Comparison of ENCODE assay signal across 23 mouse cellular contexts in genomic region chrX:102348886-102349486, GRCm38 (mm10).
DNase-seq lines count a peak whose midpoint lies in the region; ATAC-seq lines count a peak whose summit lies in the region.
"Had no signal": no experiment of that assay in that cellular context is flagged by ENCODE, and none has a peak within 500 bp of the region (broad histone marks: within the 10 kb centered on the region; RNA-seq: fewer than 3 reads in every experiment).

No protein-coding gene starts in this region.

- H3K27ac ChIP-seq in heart, embryonic 16.5 days (ENCODE audit: low read length), result peak overlapping the region; percentile 31; the same call in 1 of the 2 replicates
- H3K27ac ChIP-seq in heart, embryonic 11.5 days (ENCODE audit: low read depth, low read length), result no peak overlapping the region
- no peak overlapping the region for H3K27ac ChIP-seq in midbrain, embryonic 14.5 days (replicated peaks; ENCODE audit: low read depth, low read length)
- no peak overlapping the region for H3K27ac ChIP-seq in midbrain, embryonic 11.5 days (ENCODE audit: low read depth, low read length)
- H3K27ac ChIP-seq: embryonic facial prominence, embryonic 13.5 days; hindbrain, embryonic 14.5 days; intestine, embryonic 15.5 days; kidney, embryonic 15.5 days; liver, embryonic 12.5 days; lung, embryonic 15.5 days; midbrain, embryonic 10.5 days had no signal

- H3K36me3 ChIP-seq in heart, embryonic 16.5 days (ENCODE audit: control insufficient read depth, insufficient read depth), result no peaks in the 10 kb centered on the region
- no peaks in the 10 kb centered on the region for H3K36me3 ChIP-seq in heart, embryonic 11.5 days (ENCODE audit: control insufficient read depth, insufficient read depth, low read length)
- no peaks in the 10 kb centered on the region for H3K36me3 ChIP-seq in midbrain, embryonic 14.5 days (ENCODE audit: control insufficient read depth, insufficient read depth, low read length)
- no peaks in the 10 kb centered on the region for H3K36me3 ChIP-seq in midbrain, embryonic 11.5 days (ENCODE audit: control insufficient read depth, insufficient read depth, low read length)
- H3K36me3 ChIP-seq: embryonic facial prominence, embryonic 13.5 days; intestine, embryonic 15.5 days; kidney, embryonic 15.5 days; liver, embryonic 12.5 days; lung, embryonic 15.5 days; midbrain, embryonic 10.5 days had no signal

- ATAC-seq in heart, embryonic 16.5 days (replicated peaks; ENCODE audit: extremely low read depth, insufficient read depth, low FRiP score), result no peak
- no peak for ATAC-seq in heart, embryonic 11.5 days (replicated peaks; ENCODE audit: insufficient number of reproducible peaks, low FRiP score, low TSS enrichment)
- ATAC-seq in midbrain, embryonic 14.5 days (ENCODE audit: low FRiP score, low TSS enrichment), result no peak
- no peak for ATAC-seq in midbrain, embryonic 11.5 days (ENCODE audit: low FRiP score)
- ATAC-seq: forebrain, embryonic 16.5 days; intestine, embryonic 15.5 days; liver, embryonic 12.5 days had no signal

- H3K9ac ChIP-seq in heart, embryonic 16.5 days (ENCODE audit: low read length), result no peak overlapping the region
- H3K9ac ChIP-seq in heart, embryonic 11.5 days (ENCODE audit: low read depth, low read length), result no peak overlapping the region
- H3K9ac ChIP-seq in midbrain, embryonic 14.5 days (replicated peaks; ENCODE audit: low read length), result no peak overlapping the region
- H3K9ac ChIP-seq in midbrain, embryonic 11.5 days (ENCODE audit: low read length), result no peak overlapping the region
- H3K9ac ChIP-seq: embryonic facial prominence, embryonic 13.5 days; hindbrain, embryonic 14.5 days; intestine, embryonic 15.5 days; kidney, embryonic 15.5 days; liver, embryonic 12.5 days; lung, embryonic 15.5 days had no signal

- peak; percentile 2 for DNase-seq in midbrain, embryonic 14.5 days
- DNase-seq in midbrain, embryonic 11.5 days (ENCODE audit: low spot score, missing footprints), result no peak
- peak; percentile 13 for DNase-seq in forelimb bud, embryonic 11.5 days (ENCODE audit: low read depth, low spot score)
- DNase-seq in natural killer cell, adult 2 months (ENCODE audit: low spot score in 2 of 2), result no peak
- DNase-seq in layer of hippocampus, postnatal 10 days (ENCODE audit: low spot score in 2 of 2), result no peak
- DNase-seq: adrenal gland, postnatal 36 days; B cell, adult 2 months; cerebellum, adult 11-12 months; cerebellum, postnatal 14 days; heart, adult 11 months; heart, postnatal 14 days; right cerebral cortex, postnatal 25 days; thymus, postnatal 4 days had no signal

- no peak overlapping the region for H3K4me3 ChIP-seq in heart, embryonic 16.5 days (ENCODE audit: low read length)
- H3K4me3 ChIP-seq in heart, embryonic 11.5 days (ENCODE audit: low read depth, low read length), result no peak overlapping the region
- H3K4me3 ChIP-seq in midbrain, embryonic 14.5 days (replicated peaks; ENCODE audit: low read depth, low read length), result no peak overlapping the region
- no peak overlapping the region for H3K4me3 ChIP-seq in midbrain, embryonic 11.5 days (ENCODE audit: low read depth, low read length)
- H3K4me3 ChIP-seq: embryonic facial prominence, embryonic 13.5 days; intestine, embryonic 15.5 days; kidney, embryonic 15.5 days; liver, embryonic 12.5 days; lung, embryonic 15.5 days; midbrain, embryonic 10.5 days had no signal

- no peak overlapping the region for H3K4me2 ChIP-seq in heart, embryonic 16.5 days (ENCODE audit: low read depth, low read length)
- H3K4me2 ChIP-seq in heart, embryonic 11.5 days, result no peak overlapping the region
- H3K4me2 ChIP-seq in midbrain, embryonic 14.5 days (ENCODE audit: low read length), result no peak overlapping the region
- H3K4me2 ChIP-seq in midbrain, embryonic 11.5 days, result no peak overlapping the region
- H3K4me2 ChIP-seq: embryonic facial prominence, embryonic 13.5 days; hindbrain, embryonic 14.5 days; intestine, embryonic 15.5 days; kidney, embryonic 15.5 days; liver, embryonic 12.5 days; lung, embryonic 15.5 days had no signal

- 45% methylated on average over 9 of the region's 9 CpGs for WGBS in heart, embryonic 16.5 days
- WGBS in heart, embryonic 11.5 days (ENCODE audit: insufficient replicate concordance), result 56% methylated on average over 9 of the region's 9 CpGs
- 35% methylated on average over 9 of the region's 9 CpGs for WGBS in midbrain, embryonic 14.5 days
- 49% methylated on average over 9 of the region's 9 CpGs for WGBS in midbrain, embryonic 11.5 days

- H3K27me3 ChIP-seq in heart, embryonic 16.5 days (ENCODE audit: control insufficient read depth, insufficient read depth, low read length), result no peaks in the 10 kb centered on the region
- H3K27me3 ChIP-seq in heart, embryonic 11.5 days (ENCODE audit: control insufficient read depth, insufficient read depth, low read length), result peaks cover 8% of the 10 kb centered on the region; the same call in 1 of the 2 replicates
- H3K27me3 ChIP-seq in midbrain, embryonic 14.5 days (ENCODE audit: control insufficient read depth, insufficient read depth, low read length), result no peaks in the 10 kb centered on the region
- peaks cover 4% of the 10 kb centered on the region; the same call in 1 of the 2 replicates for H3K27me3 ChIP-seq in midbrain, embryonic 11.5 days (ENCODE audit: control insufficient read depth, insufficient read depth, low read length)

- H3K4me1 ChIP-seq in heart, embryonic 16.5 days (ENCODE audit: control insufficient read depth, insufficient read depth, low read length), result peaks cover 11% of the 10 kb centered on the region
- H3K4me1 ChIP-seq in heart, embryonic 11.5 days (ENCODE audit: control insufficient read depth, insufficient read depth, low read length), result peaks cover 10% of the 10 kb centered on the region; the same call in 1 of the 2 replicates
- peaks cover 5% of the 10 kb centered on the region; the same call in 1 of the 2 replicates for H3K4me1 ChIP-seq in midbrain, embryonic 14.5 days (ENCODE audit: control insufficient read depth, insufficient read depth, low read length)
- H3K4me1 ChIP-seq in midbrain, embryonic 11.5 days (ENCODE audit: control insufficient read depth, insufficient read depth, low read length), result no peaks in the 10 kb centered on the region
- H3K4me1 ChIP-seq: intestine, embryonic 15.5 days; liver, embryonic 12.5 days; lung, embryonic 15.5 days had no signal

- H3K9me3 ChIP-seq in heart, embryonic 16.5 days (replicated peaks; ENCODE audit: control insufficient read depth, low read length), result no peaks in the 10 kb centered on the region
- H3K9me3 ChIP-seq in heart, embryonic 11.5 days (replicated peaks; ENCODE audit: control insufficient read depth, low read length), result no peaks in the 10 kb centered on the region
- no peaks in the 10 kb centered on the region for H3K9me3 ChIP-seq in midbrain, embryonic 14.5 days (ENCODE audit: control insufficient read depth, low read length)
- no peaks in the 10 kb centered on the region for H3K9me3 ChIP-seq in midbrain, embryonic 11.5 days (ENCODE audit: control insufficient read depth, low read length)
- H3K9me3 ChIP-seq: embryonic facial prominence, embryonic 13.5 days; intestine, embryonic 15.5 days; kidney, embryonic 15.5 days; liver, embryonic 12.5 days; lung, embryonic 15.5 days; midbrain, embryonic 10.5 days had no signal

Comparison
In these comparisons a context has a peak if more than half of its experiments do, and no peak if none do; other contexts are left out.
1. DNase-seq: peak in midbrain, embryonic 14.5 days (single experiment) and forelimb bud, embryonic 11.5 days (single experiment); none in midbrain, embryonic 11.5 days (single experiment), natural killer cell, adult 2 months (0 of 2) and layer of hippocampus, postnatal 10 days (0 of 2).